Mouse (Mus musculus) frontal cortex, postnatal 25 days (tissue): ENCODE data around the gene Atg16l1.
A peak's percentile ranks its signal among the peaks of the same experiment; 100 is the strongest.
"Not testable (repeated sequence)": the region's sequence is repeated elsewhere in the genome, so short reads cannot be mapped to it uniquely, and the experiment has no call there.

Experiments
- DNase-seq, 2 experiments: peaks; one replicate each; pipeline ENCODE4 v3.0.0; 2022; ENCODE audit warnings: low spot score in 2 of 2

Gene Atg16l1

DNA sequence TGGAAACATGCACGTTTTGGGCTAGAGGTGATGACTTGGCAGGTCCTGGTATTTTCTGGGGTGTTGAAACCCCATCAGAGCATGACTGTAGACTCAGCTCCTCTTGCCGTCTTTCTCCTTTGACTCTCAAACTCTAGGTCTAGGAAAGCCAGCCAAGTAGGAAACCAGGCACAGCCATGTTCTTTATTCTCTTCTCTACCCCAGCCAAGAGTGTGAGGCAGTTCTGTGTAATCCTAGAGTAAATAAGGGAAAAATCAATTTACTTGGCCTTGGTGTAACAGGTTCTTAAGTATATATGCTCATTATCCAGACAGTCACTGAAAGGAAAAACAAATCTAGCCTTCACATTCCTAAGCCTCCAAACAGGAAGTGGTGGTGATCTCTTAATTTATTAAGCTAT is 17.7 kb downstream of the Atg16l1 start:
- no peak for DNase-seq

DNA sequence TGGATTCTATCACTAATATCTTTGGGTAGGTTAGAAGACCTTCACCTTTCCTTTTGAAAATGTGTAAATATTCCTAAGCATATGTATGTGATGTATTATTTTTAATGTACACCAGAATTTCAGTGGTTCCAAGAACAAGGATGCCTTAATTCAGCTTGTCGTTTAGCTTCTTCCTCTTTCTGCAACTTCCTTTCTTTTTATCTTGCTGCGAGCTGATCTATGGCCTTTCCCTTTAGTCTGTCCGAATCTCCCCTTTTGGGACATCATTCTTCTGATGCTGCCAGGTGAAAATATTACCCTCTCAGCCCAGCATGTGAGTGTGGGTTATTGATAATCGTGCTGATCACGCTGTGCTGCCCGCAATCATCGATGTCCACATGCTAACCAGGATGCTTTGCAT is 19.2 kb downstream of the Atg16l1 start:
- no peak for DNase-seq

DNA sequence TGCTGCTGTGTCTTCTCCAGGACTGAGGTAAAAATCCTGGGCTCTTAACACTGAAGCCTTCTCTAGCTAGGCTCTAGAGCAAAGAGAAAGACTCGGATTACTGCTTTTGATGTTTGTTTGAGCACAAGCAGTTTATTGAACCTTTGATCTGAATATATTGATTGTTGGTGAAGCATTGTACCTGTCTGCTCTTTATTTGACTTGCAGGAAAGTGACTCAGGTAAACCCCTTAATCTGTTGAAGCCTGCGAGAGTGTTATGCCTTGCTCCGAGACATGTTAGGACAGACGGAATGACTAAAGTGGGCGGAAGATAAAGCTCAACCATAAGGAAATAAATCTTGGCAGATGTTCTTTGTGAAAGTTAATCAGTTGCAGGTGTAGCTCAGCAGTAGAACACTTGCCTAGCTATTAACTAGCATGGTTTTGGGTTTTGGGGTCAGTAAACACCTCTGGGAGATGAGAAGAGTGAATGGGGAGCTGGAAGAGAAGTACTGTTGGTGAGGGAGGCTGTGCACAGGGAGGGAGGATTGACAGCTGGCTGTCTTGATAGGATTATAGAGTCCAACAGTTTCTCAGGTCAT is 23.6 kb downstream of the Atg16l1 start:
- no peak for DNase-seq

DNA sequence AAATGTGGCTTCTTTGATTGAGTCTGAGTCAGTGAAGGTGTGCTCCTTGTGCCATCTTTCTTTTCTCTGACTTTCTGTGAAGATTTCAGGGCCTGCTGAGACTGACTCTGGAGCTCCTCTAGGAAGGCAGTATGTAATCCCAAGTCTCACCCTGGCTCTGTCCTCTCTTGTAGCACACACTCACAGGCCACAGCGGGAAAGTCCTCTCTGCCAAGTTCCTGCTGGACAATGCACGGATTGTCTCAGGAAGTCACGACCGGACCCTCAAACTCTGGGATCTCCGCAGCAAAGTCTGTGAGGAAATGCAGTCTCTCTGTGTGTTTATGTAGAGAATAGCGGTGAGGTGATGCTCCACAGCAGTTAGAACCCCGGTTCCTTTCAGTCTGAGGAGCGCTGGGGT is 30.0 kb downstream of the Atg16l1 start:
- no peak for DNase-seq

DNA sequence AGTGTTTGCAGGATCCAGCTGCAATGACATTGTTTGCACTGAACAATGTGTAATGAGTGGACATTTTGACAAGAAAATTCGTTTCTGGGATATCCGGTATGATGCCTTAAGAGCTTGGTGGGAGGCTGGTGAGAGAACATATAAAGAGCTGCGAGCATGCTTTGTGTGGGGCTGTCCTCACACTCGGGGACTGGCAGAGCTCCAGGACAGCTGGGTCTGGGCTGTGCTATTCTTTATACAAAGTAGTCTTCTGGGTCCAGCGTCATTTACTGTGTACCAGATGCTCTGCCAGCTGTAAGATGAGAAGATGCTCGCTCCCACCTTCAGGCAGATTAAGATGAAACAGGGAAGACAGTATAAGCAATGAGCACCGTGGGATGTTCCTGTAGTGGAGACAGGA is 30.6 kb downstream of the Atg16l1 start:
- DNase-seq, result peak; percentile 35

DNA sequence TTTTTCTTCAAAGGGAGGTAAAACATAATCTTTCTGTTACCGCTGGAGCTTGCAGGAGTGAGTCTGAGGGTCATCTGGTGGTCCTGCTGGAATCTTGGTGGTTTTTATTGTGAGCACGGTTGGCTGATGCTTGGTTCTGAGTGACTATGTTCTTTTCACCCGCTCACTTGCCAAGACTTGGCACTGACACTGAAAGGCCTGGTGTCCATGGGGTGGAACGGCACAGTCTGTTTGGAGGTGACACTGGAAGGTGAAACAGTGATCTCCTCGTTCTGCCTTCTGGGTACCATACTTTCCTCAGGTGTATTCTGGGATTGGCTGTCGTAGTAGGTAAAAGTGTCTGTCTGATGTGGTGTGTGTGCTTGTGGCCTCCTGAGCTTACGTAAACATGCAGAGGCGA is 34.0 kb downstream of the Atg16l1 start:
- no peak for DNase-seq

DNA sequence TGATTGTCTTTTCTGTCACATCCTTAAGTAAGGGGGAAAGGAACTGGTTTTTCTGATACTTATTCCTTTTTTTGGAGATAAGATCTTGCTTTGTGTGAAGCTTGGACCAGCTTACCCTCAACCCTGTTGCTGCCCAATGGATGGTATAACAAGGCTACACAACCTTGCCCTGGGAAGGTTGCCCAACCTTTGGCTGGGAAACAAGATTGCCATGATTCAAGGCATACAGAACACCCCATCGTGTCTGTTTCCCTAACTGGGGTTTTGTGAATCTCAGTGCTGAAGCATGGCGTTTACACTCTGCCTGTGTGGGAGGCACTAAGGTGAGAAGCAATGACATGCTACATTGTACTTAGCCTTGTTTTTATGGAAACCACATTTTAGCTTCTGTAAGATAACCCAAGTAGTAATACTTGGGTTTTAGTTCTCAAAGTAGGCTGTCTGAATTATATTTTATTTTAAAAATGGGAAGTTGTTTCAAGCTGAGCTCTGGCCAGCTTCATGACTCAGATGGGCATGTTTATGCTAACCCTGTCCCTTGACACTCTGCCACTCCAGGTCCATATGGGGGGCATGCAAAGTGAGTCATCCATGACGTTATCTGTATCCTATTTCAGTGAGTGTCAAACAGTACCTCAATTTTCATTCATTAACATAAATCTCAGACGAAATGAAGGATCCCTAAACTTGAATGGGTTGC is 36.9 kb downstream of the Atg16l1 start:
- DNase-seq, result no peak

DNA sequence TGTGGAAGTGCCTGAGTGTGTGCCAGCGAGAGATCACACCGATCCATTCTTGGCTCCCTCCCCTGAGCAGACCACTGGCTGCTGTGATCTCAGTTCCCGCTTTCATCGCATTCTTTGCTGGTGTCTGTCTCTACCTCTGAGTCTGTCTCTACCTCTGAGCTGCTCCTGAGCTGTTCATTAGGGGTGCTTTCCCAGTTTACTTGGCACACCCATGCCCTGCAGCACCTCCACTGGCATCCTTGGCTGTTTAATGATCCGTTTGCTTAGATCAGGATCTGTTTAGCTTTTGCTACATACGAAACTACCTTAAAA is 37.4 kb downstream of the Atg16l1 start:
- DNase-seq, result no peak

DNA sequence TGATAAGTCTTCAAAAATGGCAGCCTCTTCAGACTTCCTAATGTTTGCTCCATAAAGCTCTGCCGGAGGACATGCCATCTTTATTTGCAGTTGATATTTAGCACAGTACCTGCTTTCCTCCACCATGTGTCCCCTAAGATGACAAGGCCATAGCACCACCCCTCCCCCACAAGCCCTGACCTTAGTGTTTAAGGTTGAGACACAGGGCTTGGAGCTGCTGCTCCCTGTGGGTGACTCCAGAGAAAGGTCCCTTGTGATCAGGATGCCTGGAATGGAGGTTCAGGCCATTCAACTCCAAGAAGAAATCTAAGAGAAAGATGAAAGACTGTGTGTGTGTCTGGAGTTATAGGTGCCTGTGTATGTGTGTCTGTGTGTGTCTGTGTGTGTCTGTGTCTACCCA is 42.0 kb downstream of the Atg16l1 start:
- no peak for DNase-seq

DNA sequence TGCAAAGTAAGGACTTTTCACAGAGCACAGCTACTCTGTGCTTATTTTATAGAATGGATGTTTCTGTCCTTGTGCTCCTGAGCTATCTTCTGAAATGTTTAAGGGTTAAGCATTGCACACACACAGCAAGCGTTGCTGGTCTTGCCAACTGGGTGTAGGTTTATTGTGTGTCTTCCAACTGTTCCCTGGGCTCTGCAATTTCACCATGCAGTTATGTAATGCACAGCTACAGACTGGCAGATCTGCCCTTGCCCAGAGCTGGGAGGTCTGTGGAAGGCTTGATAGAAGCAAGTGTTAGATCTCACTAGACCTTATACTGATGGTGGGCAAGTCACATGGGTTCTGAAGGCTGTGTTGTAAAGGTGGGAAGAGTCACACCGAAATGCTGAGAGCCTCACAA is 42.6 kb downstream of the Atg16l1 start:
- DNase-seq, result no peak

DNA sequence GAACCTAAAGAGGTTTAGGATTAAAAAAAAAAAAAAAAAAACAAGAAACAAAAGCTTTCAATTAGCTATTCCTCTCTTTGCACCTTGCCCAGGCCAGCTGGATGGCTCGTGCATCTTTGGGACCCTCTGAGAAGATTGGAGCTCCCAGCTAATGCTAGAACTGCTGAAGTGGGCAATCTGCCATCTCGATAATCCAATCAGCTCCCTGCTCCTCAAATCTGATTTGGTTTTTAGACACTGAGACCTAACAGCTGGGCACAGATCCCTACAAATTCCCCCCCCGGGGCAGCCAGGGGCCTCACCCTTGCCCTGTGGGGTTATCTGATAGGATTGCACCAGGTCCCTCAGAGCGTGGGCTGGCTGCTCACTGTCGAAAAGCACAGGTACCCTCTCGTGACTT is 47.9 kb downstream of the Atg16l1 start, which contains the start of gene Sag:
TSS of gene Sag (plus strand) at position 105 of the 400 bp plus-strand sequence.
- DNase-seq, result no peak

DNA sequence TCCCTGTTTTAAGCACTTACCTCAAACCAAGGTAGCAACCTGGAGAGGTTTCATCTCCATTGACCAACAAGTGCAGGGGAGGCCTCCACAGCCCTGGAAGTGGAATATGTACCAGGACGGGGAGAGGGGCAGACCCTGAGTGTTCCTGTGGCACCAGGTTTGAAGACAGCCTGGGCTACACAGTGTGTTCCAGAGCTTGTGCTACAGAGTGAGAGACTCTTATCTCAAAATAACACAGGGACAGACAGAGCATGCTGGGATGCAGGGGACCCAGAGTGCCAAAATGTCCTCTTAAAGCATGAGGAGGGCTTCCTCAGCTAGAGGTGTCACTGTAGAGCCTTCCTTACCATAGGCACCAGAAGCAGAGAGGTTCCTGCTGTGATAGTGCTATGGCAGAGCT is 52.1 kb downstream of the Atg16l1 start:
- DNase-seq, result no peak

DNA sequence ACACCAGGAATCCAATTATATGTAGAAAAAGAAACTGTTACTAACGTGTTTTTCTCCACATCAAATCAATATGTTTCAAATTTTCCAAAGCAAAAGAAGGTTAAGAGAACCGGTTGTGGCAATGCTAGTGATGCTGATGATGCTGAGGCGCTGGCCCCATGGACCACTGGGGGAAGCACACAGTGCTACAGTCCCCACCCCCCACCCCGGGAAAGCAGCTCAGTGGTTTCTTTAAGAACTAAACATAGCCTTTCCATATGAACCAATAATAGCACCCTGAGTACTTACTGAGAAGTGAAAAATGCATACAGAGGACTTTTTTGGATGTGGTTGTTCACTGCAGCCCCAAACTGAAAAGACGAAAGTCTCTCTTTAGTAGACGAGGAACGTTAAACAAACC is 55.7 kb downstream of the Atg16l1 start:
- no peak for DNase-seq

DNA sequence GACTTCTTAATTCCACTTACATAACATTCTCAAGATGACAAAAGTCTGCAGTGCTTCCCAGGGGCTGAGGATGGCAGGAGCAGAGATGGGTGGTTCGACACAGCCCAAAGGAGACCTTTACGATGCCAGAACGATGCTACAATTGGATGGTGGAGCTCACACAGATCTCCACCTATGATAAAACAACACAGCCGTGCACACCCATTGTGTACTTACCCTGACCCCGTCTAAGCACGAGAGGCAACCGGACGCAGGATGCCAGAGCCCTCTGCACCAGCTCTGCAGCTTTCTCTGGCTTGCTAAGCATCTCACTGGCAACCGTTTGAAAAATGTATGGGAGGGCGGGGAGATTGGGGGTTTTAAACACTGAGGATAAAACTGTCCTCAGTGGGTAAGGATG is 56.4 kb downstream of the Atg16l1 start:
- no peak for DNase-seq

DNA sequence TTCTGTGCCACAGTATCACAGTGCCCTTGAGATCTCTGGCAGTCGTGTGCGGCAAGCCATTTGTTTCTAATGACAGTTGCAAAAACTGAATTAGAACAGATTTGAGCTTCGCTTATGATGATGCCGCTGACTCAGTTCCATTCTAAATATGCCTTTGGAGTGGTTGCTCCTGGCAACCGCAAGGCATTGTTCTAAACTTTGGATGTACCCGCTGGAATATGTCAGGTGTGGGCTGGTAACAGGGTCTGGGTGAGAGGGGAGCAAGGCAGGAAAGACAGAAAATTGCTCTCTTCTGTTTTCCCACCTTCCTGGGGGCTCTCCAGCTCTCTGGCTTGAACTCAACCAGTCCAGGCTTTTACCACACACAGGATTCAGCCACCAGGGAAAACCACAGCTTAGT is 57.5 kb downstream of the Atg16l1 start:
- no peak for DNase-seq

DNA sequence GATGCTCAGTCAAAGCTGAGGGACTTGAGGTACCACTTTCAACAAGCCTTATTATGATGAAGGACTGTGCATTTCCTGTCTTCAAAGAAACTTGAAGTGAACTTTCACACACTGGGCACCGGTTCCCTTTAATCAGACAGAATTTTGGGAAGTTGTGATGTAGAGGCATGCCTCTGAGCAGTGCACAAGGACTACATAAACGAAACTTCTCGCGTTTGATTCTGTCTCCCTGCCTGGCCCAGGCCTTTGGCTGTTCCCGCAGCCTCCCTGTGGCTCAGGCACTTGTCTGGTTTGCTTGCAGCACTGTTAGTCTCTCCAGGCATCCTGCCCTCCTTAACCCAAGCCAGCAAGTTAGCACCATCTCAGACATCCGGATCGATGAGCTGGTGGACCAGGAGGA is 58.0 kb downstream of the Atg16l1 start:
- no peak for DNase-seq

DNA sequence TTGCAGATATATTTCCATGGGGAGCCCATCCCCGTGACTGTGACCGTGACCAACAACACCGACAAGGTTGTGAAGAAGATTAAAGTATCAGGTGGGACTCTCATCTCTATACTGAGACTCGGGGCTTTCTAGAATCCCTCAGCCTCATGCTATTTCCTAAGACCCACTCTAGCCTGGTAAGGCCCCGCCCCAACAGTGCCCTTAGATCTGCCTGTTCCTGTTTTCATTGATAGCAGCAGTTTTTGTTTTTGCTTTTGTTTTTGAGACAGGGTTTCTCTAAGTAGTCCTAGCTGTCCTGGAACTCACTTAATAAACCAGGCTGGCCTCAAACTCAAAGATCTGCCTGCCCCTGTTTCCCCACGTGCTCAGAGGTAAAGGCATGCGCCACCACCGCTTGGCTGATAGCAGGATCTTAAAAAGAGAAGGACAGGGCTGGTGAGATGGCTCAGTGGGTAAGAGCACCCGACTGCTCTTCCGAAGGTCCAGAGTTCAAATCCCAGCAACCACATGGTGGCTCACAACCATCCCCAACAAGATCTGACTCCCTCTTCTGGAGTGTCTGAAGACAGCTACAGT is 68.8 kb downstream of the Atg16l1 start:
- no peak for DNase-seq

DNA sequence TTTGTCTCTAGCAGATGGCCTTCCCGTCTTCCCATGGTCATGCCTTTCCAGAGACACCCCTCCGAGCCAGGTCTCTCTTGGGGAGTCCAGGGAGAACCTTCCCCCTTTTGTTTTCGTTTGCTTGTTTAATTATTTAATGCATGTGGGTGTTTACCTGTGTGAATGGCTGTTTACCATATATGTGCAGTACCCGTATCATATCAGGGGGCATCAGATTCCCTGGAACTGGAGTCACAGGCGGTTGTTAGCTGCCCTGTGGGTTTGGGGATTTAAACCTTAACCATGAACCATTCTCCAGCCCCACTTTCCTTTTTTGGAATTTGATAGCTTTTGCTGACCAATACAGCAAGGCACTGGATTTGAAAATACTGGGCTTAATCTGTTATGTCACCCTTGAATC is 69.6 kb downstream of the Atg16l1 start:
- no peak for DNase-seq

DNA sequence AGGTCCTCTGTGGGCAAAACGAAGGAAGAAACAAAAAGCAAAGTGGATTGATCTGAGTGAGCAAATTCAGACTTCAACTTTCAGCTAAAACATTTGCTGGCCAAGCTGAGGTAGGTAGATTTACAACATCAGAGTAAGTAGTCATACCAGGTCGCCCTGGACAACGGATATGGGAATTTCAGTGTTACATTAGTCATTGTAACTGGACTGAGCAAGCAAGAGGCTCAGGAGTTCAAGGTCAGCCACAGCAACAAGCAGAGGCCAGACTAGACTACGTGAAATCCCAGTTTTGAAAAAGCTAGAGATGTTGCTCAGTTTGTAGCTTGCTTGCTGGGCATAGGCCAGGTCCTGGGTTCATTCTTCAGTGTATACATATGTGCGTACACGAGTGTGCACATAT is 70.3 kb downstream of the Atg16l1 start:
- no peak for DNase-seq

DNA sequence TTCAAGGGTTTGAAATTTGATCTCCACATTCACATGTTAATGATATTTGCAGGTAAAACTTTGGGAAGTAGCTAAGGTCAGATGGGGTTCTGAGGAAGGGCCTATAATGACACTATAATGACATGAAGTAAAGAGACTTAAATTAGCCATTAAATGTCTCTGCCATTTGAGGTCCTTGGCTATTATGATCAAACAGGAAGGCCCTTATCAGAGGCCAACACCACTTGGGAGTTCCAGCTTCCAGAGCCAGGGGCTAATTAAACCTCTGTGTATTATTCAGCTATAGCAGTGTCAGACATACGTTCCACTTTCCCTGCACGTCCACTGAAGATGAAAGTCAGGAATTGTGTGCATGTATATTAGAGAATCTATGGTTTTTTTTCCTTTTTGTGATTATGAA is 70.8 kb downstream of the Atg16l1 start:
- no peak for DNase-seq

DNA sequence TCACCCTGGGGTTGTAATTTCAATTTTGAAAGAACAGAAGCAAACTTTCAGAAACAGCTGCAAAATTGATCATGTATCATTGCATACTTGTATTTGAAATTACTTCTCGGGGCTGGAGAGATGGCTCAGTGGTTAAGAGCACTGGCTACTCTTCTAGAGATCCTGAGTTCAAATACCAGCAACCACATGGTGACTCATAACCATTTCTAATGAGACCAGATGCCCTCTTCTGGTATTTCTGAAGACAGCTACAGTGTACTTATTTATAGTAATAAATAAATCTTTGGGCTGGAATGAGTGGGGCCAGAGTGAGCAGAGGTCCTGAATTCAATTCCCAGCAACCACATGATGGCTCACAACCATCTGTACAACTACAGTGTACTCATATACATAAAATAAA is 71.8 kb downstream of the Atg16l1 start:
- DNase-seq, result not testable (repeated sequence)

DNA sequence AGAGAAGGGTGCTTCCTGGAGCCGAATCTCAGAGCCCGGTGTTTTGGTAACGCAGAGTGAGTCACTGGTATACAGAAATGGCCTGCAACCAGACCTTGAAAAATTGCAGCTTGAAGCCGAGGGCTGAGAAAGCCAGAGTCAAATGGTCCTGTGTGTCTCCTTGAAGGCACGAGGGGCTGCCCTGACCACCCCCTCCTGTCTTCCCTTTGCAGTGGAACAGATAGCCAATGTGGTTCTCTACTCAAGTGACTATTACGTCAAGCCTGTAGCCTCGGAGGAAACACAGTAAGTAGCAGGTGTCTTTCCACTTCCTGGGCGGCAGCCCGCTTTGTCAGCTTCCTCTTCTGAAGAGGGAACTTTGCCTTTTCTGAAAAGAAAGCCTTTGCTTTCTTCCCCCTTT is 72.5 kb downstream of the Atg16l1 start:
- no peak for DNase-seq

DNA sequence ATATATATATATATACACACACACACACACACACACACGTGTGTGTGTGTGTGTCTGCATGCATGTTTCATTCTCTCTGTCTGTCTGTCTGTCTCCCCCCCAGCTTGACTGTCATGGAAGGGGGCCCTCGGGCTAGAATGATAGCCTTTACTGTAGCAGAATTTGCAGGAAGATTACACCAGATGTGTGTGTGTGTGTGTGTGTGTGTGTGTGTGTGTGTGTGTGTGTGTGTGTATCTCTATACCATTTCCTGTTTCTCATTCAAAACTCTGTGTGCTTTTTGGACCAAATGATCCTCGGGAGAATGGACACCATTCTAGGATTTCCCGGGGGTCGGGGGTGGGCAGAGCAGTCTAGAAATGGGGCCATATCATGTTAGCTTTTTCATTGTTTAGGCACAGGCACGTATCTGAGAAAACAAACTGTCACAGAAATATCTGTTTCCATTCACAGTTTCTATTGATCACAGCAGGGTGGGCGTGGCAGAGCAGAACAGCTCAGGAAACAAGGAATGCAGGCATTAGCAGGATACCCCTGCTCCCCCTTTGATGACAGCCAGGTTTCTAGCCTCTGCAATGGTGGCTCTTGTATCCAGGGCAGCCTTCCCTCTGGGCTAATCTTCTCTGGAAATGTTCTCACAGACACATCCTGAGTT is 73.4 kb downstream of the Atg16l1 start:
- no peak for DNase-seq
